In genomic region chr10:21203886-21204285, GRCm38 (mm10) we compare ENCODE assay signal across 22 mouse cellular contexts.
"Had no signal": no experiment of that assay in that cellular context is flagged by ENCODE, and none has a peak within 500 bp of the region (broad histone marks: within the 10 kb centered on the region; RNA-seq: fewer than 3 reads in every experiment).

No protein-coding gene starts in this region.

- H3K36me3 ChIP-seq: intestine, embryonic 15.5 days; kidney, embryonic 15.5 days; limb, embryonic 12.5 days; limb, embryonic 15.5 days; liver, embryonic 12.5 days; liver, embryonic 15.5 days; midbrain, embryonic 12.5 days; neural tube, embryonic 13.5 days; stomach, embryonic 15.5 days had no signal

- H3K4me1 ChIP-seq: intestine, embryonic 15.5 days; kidney, embryonic 15.5 days; limb, embryonic 12.5 days; limb, embryonic 15.5 days; midbrain, embryonic 12.5 days; neural tube, embryonic 13.5 days; stomach, embryonic 15.5 days had no signal

- H3K4me3 ChIP-seq: intestine, embryonic 15.5 days; kidney, embryonic 15.5 days; limb, embryonic 12.5 days; limb, embryonic 15.5 days; liver, embryonic 12.5 days; liver, embryonic 15.5 days; midbrain, embryonic 12.5 days; myocyte; neural tube, embryonic 13.5 days; stomach, embryonic 15.5 days had no signal

- ATAC-seq: intestine, embryonic 15.5 days; midbrain, embryonic 16.5 days had no signal

- H3K27ac ChIP-seq: intestine, embryonic 15.5 days; kidney, embryonic 15.5 days; limb, embryonic 12.5 days; limb, embryonic 15.5 days; liver, embryonic 12.5 days; liver, embryonic 15.5 days; midbrain, embryonic 12.5 days; neural tube, embryonic 13.5 days; stomach, embryonic 15.5 days had no signal

- H3K4me2 ChIP-seq: intestine, embryonic 15.5 days; kidney, embryonic 15.5 days; limb, embryonic 12.5 days; limb, embryonic 15.5 days; liver, embryonic 12.5 days; liver, embryonic 15.5 days; midbrain, embryonic 12.5 days; neural tube, embryonic 13.5 days; stomach, embryonic 15.5 days had no signal

- H3K9ac ChIP-seq: intestine, embryonic 15.5 days; kidney, embryonic 15.5 days; limb, embryonic 12.5 days; limb, embryonic 15.5 days; liver, embryonic 12.5 days; liver, embryonic 15.5 days; midbrain, embryonic 12.5 days; neural tube, embryonic 13.5 days; stomach, embryonic 15.5 days had no signal

- H3K9me3 ChIP-seq: intestine, embryonic 15.5 days; kidney, embryonic 15.5 days; limb, embryonic 15.5 days; liver, embryonic 12.5 days; liver, embryonic 15.5 days; midbrain, embryonic 12.5 days; neural tube, embryonic 13.5 days; stomach, embryonic 15.5 days had no signal

- DNase-seq: kidney, adult 11 months; kidney, adult 8-10 months; kidney, postnatal 10 days; kidney, postnatal 36 days; left cerebral cortex, postnatal 4 days; lung, adult 2 months; lung, postnatal 14 days; lung, postnatal 4 days; retina, postnatal 1 day; right cerebral cortex, postnatal 25 days; spleen, adult 18-20 months had no signal

- H3K27me3 ChIP-seq: intestine, embryonic 15.5 days; kidney, embryonic 15.5 days; limb, embryonic 12.5 days; limb, embryonic 15.5 days; liver, embryonic 12.5 days; liver, embryonic 15.5 days; midbrain, embryonic 12.5 days; neural tube, embryonic 13.5 days; stomach, embryonic 15.5 days had no signal
